Mouse (Mus musculus) midbrain, embryonic 16.5 days (tissue): ENCODE measurements around the gene Wwtr1. TPM values are rescaled to one million over a fixed set of nuclear protein-coding genes. Genes with fewer than 3 reads are reported as not detected.

Experiments used
- ATAC-seq: fragments of 200-750 bp; cut with Nextera tagmentation; 2 replicates; pipeline ENCODE4 v1.8.0; 2017; ENCODE audit warnings: moderate TSS enrichment
- H3K27ac ChIP-seq: fragments of 300-500 bp; sonication (generic); 2 replicates; pipeline ENCODE4 v1.5.1; 2014; ENCODE audit warnings: mild to moderate bottlenecking, low read length, mixed read lengths
- H3K27me3 ChIP-seq: fragments of 300-500 bp; sonication (generic); 2 replicates; pipeline ENCODE4 v1.6.1; 2014; ENCODE audit warnings: low read depth, low read length, mixed read lengths; ENCODE audit not compliant: control insufficient read depth, insufficient read depth
- H3K36me3 ChIP-seq: fragments of 300-500 bp; sonication (generic); 2 replicates; pipeline ENCODE4 v1.6.1; 2014; ENCODE audit warnings: mild to moderate bottlenecking, low read length, moderate library complexity, mixed read lengths; ENCODE audit not compliant: control insufficient read depth, insufficient read depth
- H3K4me1 ChIP-seq: fragments of 300-500 bp; sonication (generic); 2 replicates; pipeline ENCODE4 v1.6.1; 2014; ENCODE audit warnings: mild to moderate bottlenecking, low read length, mixed read lengths; ENCODE audit not compliant: control insufficient read depth, insufficient read depth
- H3K4me2 ChIP-seq: fragments of 300-500 bp; sonication (generic); 2 replicates; pipeline ENCODE4 v1.6.1; 2014; ENCODE audit warnings: mild to moderate bottlenecking, low read length, mixed read lengths
- H3K4me3 ChIP-seq: fragments of 300-500 bp; sonication (generic); 2 replicates; pipeline ENCODE4 v1.5.1; 2014; ENCODE audit warnings: low read depth, mild to moderate bottlenecking, low read length, moderate library complexity, mixed read lengths
- H3K9ac ChIP-seq: fragments of 300-500 bp; sonication (generic); 2 replicates; pipeline ENCODE4 v1.6.1; 2014; ENCODE audit warnings: low read depth, low read length, mixed read lengths
- H3K9me3 ChIP-seq: fragments of 300-500 bp; sonication (generic); replicated peaks from 2 replicates; pipeline ENCODE4 v1.6.1; 2014; ENCODE audit warnings: mild to moderate bottlenecking, low read length, mixed read lengths; ENCODE audit not compliant: control insufficient read depth, poor library complexity, severe bottlenecking
- WGBS: fragments of 180-500 bp; shearing (Covaris S2); extraction: QIAGEN DNeasy Blood & Tissue Kit; methylation state at CpG from one replicate; pipeline ENCODE4 v1.1.7; 2014; 5-methylcytosine and 5-hydroxymethylcytosine counted together
- microRNA-seq: library from miRNA; unstranded; fragments of <30 nt; microRNA quantifications from one replicate; pipeline ENCODE4, GENCODE M21; 2017
- polyA plus RNA-seq: library from polyadenylated mRNA; unstranded; fragments of >200 nt; fragmentation: Nextera tagmentation; extraction: Ambion mirVana; gene quantifications from 2 replicates; pipeline ENCODE4 v1.2.1, GENCODE M21; 2015

Gene Wwtr1
- polyA plus RNA-seq, 1 experiment from 2014 or later = 5.8 TPM

- Histone ChIP-seq H3K36me3 (no peaks in the 10 kb centered on the region), H3K9ac (no peak overlapping the region), H3K9me3 (no peaks in the 10 kb centered on the region), H3K4me3 (no peak overlapping the region), H3K27ac (no peak overlapping the region), H3K27me3 (no peaks in the 10 kb centered on the region), H3K4me1 (no peaks in the 10 kb centered on the region), H3K4me2 (no peak overlapping the region)
- ATAC-seq = no peak
- WGBS = 83% methylated on average over 4 of the region's 4 CpGs
Measured at GRCm38 (mm10) chr3:57429486-57429885, 146.2 kb downstream of the Wwtr1 start.

GRCm38 (mm10) chr3:57428682-57429464 is 146.8 kb downstream of the Wwtr1 start:
- 59% methylated on average over 5 of the region's 5 CpGs for WGBS
- no peak for ATAC-seq
- no peaks in the 10 kb centered on the region for H3K9me3 ChIP-seq
- H3K36me3 ChIP-seq = no peaks in the 10 kb centered on the region
- H3K4me2 ChIP-seq = no peak overlapping the region
- no peaks in the 10 kb centered on the region for H3K27me3 ChIP-seq
- H3K27ac ChIP-seq = no peak overlapping the region
- H3K4me3 ChIP-seq = no peak overlapping the region
- no peaks in the 10 kb centered on the region for H3K4me1 ChIP-seq
- no peak overlapping the region for H3K9ac ChIP-seq

- H3K27ac ChIP-seq = no peak overlapping the region
- no peak overlapping the region for H3K4me3 ChIP-seq
- H3K9ac ChIP-seq = no peak overlapping the region
- no peaks in the 10 kb centered on the region for H3K27me3 ChIP-seq
- H3K9me3 ChIP-seq = no peaks in the 10 kb centered on the region
- 87% methylated on average over 11 of the region's 11 CpGs for WGBS
- H3K4me2 ChIP-seq = no peak overlapping the region
- no peaks in the 10 kb centered on the region for H3K4me1 ChIP-seq
- H3K36me3 ChIP-seq = no peaks in the 10 kb centered on the region
- ATAC-seq = no peak
Measured at GRCm38 (mm10) chr3:57426351-57426750, 149.4 kb downstream of the Wwtr1 start.

- H3K36me3 ChIP-seq = no peaks in the 10 kb centered on the region
- H3K4me1 ChIP-seq = no peaks in the 10 kb centered on the region
- H3K9me3 ChIP-seq = no peaks in the 10 kb centered on the region
- WGBS = 63% methylated on average over 10 of the region's 10 CpGs
- no peak within 1 kb of the TSS for H3K4me2 ChIP-seq
- ATAC-seq = no peak
- H3K4me3 ChIP-seq = no peak within 1 kb of the TSS
- no peaks in the 10 kb centered on the region for H3K27me3 ChIP-seq
- H3K27ac ChIP-seq = no peak within 1 kb of the TSS
- no peak within 1 kb of the TSS for H3K9ac ChIP-seq
Measured at GRCm38 (mm10) chr3:57425089-57425730, 150.5 kb downstream of the Wwtr1 start, which contains the start of gene Tm4sf4. Tm4sf4 (plus strand) TSS chr3:57425314.

GRCm38 (mm10) chr3:57420660-57421059 is 155.1 kb downstream of the Wwtr1 start:
- ATAC-seq = no peak
- 100% methylated on average over 1 of the region's 1 CpGs for WGBS
- H3K9me3 ChIP-seq = no peaks in the 10 kb centered on the region
- H3K27ac ChIP-seq = no peak overlapping the region
- H3K4me1 ChIP-seq = no peaks in the 10 kb centered on the region
- no peaks in the 10 kb centered on the region for H3K27me3 ChIP-seq
- no peak overlapping the region for H3K9ac ChIP-seq
- no peak overlapping the region for H3K4me3 ChIP-seq
- H3K36me3 ChIP-seq = no peaks in the 10 kb centered on the region
- H3K4me2 ChIP-seq = no peak overlapping the region

GRCm38 (mm10) chr3:57420233-57420632 is 155.5 kb downstream of the Wwtr1 start:
- Histone ChIP-seq H3K4me3 (no peak overlapping the region), H3K9ac (no peak overlapping the region), H3K9me3 (no peaks in the 10 kb centered on the region), H3K27ac (no peak overlapping the region), H3K4me2 (no peak overlapping the region), H3K27me3 (no peaks in the 10 kb centered on the region), H3K36me3 (no peaks in the 10 kb centered on the region), H3K4me1 (no peaks in the 10 kb centered on the region)
- 56% methylated on average over 2 of the region's 2 CpGs for whole genome bisulfite sequencing
- no peak for ATAC-seq

- no peak overlapping the region for H3K4me3 ChIP-seq
- no peak for ATAC-seq
- no peak overlapping the region for H3K4me2 ChIP-seq
- no peaks in the 10 kb centered on the region for H3K4me1 ChIP-seq
- H3K9me3 ChIP-seq = no peaks in the 10 kb centered on the region
- no peak overlapping the region for H3K9ac ChIP-seq
- H3K27ac ChIP-seq = no peak overlapping the region
- H3K27me3 ChIP-seq = no peaks in the 10 kb centered on the region
- H3K36me3 ChIP-seq = no peaks in the 10 kb centered on the region
- WGBS = 88% methylated on average over 4 of the region's 4 CpGs
Measured at GRCm38 (mm10) chr3:57411535-57411934, 164.2 kb downstream of the Wwtr1 start.

Small RNA genes lying within 50 kb of the gene (microRNA-seq; reads per million reads assigned to microRNA genes)
- not detected for gene Mir6377

Other genes with a start within 250 kb of the Wwtr1 start
- gene Tm4sf4, start 150.6 kb downstream of the Wwtr1 start, polyA plus RNA-seq = not detected in 2 replicates
- 60.6 and 66.3 TPM in 2 replicates for gene Commd2, start 75.8 kb upstream of the Wwtr1 start, polyA plus RNA-seq
- gene Ankub1, start 116.9 kb upstream of the Wwtr1 start, polyA plus RNA-seq = 0.17 and 0.28 TPM in 2 replicates
- 84.7 and 93.0 TPM in 2 replicates for gene Rnf13, start 160.2 kb upstream of the Wwtr1 start, polyA plus RNA-seq